Mouse (Mus musculus): ENCODE results near the gene Wnt9a. TPM values are rescaled to one million over a fixed set of nuclear protein-coding genes. Genes with fewer than 3 reads are reported as not detected.

Wnt9a gene
- total RNA-seq, 4 experiments from 2014 or later = 2.9 to 7.3 (median 4.5) TPM

- peak; percentile 83 to 92 for DNase-seq (ENCODE audit: low spot score in 2 of 2)
Observed at GRCm38 (mm10) chr11:59302700-59303569, 3.8 kb upstream of the Wnt9a start.

GRCm38 (mm10) chr11:59305008-59305820 is 1.5 kb upstream of the Wnt9a start:
- DNase-seq (ENCODE audit: low spot score in 2 of 2) = no peak

GRCm38 (mm10) chr11:59305821-59306215 is 910 bp upstream of the Wnt9a start:
- no peak for DNase-seq (ENCODE audit: low spot score in 2 of 2)

DNA sequence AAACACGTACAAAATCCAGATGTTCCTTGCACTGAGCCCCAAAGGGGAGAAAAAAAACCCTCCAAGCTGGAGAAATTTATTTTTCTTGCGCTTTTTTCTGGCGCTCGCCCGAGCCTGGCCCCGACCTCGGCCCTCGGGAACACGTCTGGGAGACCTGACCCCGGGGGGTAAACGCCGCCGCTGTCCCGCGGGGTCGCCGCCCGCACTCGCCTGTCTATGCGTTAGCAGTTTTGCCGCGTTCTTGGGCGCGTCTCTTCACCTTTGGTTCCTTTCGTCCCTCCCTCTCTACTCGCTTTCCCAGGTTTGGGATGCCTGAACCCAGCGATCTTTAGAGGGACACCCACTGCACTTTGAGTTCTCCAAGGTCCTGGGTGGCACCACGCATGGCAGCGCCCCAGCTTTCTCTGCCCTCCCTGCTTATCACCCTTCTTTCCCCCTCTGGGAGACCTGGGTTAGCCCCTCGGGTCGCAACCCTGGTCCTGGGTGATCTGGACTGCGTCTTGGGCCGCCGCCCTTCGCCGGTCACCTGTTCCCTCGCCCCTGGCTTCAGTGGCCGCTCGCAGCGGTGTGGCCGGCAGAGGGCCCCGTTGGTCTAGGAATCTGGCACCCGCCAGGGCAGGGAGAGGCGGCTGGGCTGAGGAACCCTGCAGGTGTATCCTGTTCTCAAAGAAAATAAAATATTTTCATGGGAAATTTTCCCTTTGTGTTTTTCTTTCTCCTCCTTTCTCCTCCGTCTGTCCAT is 865 bp downstream of the Wnt9a start:
- peak in 1 of 2 experiments; percentile 61 for DNase-seq (ENCODE audit: low spot score in 2 of 2)

GRCm38 (mm10) chr11:59308164-59308542 is 1.4 kb downstream of the Wnt9a start:
- DNase-seq (ENCODE audit: low spot score in 2 of 2) = no peak

DNA sequence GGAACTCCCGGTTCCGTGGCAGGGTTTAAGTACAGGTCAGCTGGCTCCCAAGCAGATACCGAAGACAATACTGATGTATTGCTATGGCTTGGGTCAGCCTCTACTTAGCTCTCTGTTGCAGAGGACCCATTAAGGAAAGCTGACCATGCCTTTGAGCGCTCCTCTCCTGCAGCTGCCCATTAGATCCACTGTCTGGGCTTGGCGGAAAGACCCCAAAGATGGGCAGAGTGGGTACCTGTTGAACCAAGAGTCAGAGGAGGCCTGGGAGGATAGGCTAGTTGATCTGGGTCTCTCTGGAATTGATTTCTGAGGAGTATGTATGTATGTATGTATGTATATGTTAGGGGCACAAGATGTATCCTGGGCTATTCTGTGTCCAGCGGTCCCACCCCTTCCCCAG is 1.9 kb downstream of the Wnt9a start:
- DNase-seq (ENCODE audit: low spot score in 2 of 2) = no peak

DNA sequence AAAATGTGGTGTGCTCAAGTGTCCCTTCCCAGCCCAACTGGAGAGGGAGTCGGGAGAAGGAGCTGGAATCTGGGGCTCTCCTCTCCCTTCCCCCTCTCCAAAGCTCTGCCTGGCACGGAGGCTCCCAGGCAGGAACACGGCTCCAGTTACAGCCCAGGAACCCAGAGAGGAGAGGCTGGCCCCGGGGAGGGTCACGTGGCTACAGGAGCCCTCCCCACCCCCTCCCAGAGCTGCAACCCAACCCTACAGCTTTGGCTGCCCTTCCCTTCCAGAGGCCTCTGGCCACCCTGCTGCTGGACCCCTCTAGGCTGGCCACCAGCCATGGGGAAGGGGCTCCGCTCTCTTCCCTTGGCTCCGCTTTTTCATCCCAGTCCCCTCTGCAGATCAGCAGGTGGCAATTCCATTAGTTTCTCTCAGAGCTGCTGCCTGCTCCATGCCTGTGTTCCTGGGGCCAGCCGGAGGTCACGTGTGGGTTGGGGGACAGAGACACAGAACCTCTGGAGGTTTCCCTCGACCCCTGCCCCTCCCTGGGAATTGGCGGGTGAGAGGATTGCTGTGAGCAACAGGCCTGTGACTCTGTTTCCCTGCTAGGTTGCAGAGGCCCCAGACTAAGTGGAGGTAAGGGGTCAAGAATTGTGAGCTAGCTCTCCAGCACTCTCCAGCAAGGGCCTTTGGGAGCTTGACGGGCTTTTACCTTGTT is 2.5 kb downstream of the Wnt9a start:
- DNase-seq (ENCODE audit: low spot score in 2 of 2) = no peak

GRCm38 (mm10) chr11:59309976-59310375 is 3.2 kb downstream of the Wnt9a start:
- no peak for DNase-seq (ENCODE audit: low spot score in 2 of 2)

- DNase-seq (ENCODE audit: low spot score in 2 of 2) = no peak
Observed at GRCm38 (mm10) chr11:59312060-59312459, 5.3 kb downstream of the Wnt9a start.

- no peak for DNase-seq (ENCODE audit: low spot score in 2 of 2)
Observed at GRCm38 (mm10) chr11:59312501-59312900, 5.8 kb downstream of the Wnt9a start.

DNA sequence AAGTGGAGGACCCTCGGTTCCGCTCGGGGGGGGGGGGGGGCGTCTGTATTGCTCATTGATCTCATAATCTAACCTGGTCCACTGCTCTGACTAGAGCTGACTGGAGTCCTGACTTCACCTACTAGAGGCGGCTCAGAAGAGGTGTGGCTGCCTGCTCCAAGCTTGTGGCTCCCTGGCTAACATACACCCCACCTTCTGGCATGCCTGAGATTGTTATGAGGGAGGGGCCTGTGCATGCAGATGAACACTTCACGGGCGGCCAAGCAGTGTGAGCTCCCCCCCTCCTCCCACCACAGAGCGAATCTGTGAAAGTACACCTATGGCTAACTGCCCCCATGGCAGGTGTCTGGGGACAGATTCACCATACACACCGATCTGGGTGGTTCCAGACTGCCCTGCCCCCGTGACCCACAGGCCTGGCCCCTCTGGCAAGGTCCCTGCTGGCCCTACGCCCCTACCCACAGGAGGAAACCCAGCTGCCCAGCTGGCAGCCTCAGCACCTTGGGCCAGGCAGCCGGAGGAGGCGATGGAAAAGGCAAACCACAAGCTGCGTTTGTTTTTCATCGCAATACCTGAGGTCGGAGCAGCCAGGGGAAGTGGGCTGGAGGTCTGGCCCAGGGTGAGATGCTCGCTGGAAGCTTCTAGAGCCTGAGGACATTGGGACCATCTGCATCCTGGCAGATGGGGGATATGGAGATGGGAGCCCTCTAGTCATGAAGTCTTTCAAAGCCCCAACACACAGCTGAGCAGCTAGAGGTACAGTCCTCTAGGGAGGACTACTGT is 6.5 kb downstream of the Wnt9a start:
- no peak for DNase-seq (ENCODE audit: low spot score in 2 of 2)

DNA sequence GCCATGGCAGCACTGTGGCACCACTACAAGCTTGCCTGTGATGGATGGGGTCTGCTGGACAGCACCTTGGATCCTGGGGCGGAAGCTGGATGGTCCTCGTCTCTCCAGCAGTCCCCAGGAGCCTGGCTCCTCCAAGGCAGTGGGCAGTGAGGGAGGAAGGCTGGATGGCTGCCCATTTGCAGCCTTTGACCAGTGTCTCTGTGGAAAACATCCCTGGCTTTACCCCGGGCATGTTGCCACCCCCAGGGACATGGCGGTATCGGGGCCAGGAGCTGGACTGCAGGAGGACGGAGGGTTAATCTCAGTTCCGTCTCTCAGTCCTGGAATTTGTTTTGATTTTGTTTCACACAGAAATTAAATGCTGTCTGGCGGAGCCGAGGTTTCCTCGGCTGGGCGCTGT is 7.2 kb downstream of the Wnt9a start:
- DNase-seq (ENCODE audit: low spot score in 2 of 2) = no peak

DNA sequence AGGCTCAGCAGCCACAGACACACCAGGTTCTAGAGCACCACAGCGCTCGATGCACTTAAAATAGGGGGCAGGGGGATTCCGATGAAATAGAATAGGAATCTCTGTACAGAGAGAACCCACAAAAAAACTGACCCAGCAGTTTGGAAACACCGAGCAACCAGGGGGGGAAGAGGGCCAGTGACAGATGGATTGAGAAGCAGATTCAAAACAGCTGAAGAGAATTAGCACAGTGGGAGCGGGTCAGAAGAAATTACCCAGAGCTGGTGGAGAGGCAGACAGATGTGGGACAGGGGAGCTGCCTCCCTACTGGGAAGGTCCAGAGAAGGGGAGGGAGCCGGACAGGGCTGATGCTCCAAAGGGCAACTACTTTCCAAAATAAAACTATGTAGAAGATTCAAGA is 9.8 kb downstream of the Wnt9a start:
- no peak for DNase-seq (ENCODE audit: low spot score in 2 of 2)

GRCm38 (mm10) chr11:59322988-59323387 is 16.3 kb downstream of the Wnt9a start:
- no peak for DNase-seq (ENCODE audit: low spot score in 2 of 2)

DNA sequence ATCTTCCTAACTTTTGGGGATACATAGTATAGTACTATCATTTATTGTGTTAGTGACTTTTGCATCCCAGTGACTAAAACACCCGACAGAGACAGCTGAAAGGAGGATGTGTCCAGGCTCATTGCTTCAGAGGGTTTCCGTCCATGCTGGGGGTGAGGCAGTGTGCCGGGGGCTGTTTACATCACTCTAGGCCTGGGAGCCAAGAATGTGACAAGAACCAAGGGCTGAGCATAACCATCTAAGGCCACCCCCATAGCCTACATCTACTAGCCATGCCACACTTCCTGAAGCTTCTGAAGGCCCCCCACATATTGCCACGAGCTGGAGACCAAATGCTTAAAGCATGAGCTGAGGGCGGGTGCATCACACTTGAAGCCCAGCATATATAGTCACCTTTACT is 18.0 kb downstream of the Wnt9a start:
- no peak for DNase-seq (ENCODE audit: low spot score in 2 of 2)

GRCm38 (mm10) chr11:59327625-59328024 is 20.9 kb downstream of the Wnt9a start:
- DNase-seq (ENCODE audit: low spot score in 2 of 2) = no peak

- no peak for DNase-seq (ENCODE audit: low spot score in 2 of 2)
Observed at GRCm38 (mm10) chr11:59329616-59330015, 22.9 kb downstream of the Wnt9a start.

- DNase-seq (ENCODE audit: low spot score in 2 of 2) = peak in 1 of 2 experiments; percentile 70
Observed at GRCm38 (mm10) chr11:59330560-59330959, 23.8 kb downstream of the Wnt9a start.

GRCm38 (mm10) chr11:59331167-59331869 is 24.6 kb downstream of the Wnt9a start:
- DNase-seq (ENCODE audit: low spot score in 2 of 2) = no peak

GRCm38 (mm10) chr11:59332938-59333337 is 26.2 kb downstream of the Wnt9a start:
- DNase-seq (ENCODE audit: low spot score in 2 of 2) = no peak

All from layer of hippocampus, adult 8-10 months (tissue).